Mouse (Mus musculus): ENCODE data around the gene Phf5a.
A peak's percentile ranks its signal among the peaks of the same experiment; 100 is the strongest.
"Not testable (repeated sequence)": the region's sequence is repeated elsewhere in the genome, so short reads cannot be mapped to it uniquely, and the experiment has no call there.

Phf5a gene

DNA sequence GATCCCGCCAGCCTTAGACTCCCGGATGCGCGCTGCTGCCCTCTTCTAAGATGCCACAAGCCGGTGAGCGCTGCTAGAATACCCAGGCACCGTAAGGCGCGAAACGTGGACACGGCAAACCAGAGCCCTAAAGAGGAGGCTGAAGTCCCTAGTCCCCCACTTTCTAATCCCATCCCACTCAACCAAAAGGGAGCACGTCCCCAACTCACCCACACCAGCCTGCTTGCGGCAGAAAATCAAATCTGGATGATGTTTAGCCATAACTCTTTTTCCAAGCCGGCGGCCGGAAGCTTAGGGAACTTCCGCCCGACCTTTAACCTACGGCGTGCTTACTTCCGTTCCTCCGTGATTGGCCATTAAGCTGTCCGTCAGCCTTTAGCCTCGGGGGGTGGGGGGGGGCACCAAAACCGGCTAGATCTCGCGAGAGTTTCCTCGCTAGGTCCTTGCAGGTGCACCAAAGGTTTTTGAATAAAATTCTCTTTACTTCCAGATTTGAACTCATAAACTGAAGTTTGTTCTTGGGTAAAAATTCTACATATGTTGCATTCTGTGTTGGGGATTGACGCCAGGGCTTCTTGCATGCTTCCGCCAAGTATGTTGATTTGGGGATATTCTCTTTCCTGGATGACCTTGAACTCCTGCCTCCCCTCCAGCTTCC lies at the start of gene Phf5a:
Gene Phf5a, minus strand, starts transcription at position 308 of the 658 bp plus-strand sequence.
- DNase-seq: peak; percentile 76 to 81

DNA sequence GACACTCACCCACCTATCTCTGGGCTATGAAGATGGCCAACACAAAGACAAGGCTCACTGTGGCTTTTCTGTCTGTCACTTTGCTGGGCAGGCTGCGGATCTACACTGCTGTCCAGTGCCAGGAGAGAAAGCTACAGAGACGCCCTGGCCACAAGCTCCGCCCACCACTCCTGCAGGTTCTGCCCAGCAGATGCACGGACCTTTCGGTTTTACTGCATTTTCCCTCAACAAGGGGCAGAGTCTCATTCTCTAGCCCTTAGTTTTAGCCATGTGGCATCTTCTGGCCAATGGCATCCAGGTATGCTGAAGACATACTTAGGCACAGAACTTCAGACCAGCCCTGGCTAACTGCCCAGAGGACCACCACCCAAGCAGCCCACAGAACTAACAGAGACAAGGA lies 49.5 kb upstream of the Phf5a start:
- no peak for DNase-seq

DNA sequence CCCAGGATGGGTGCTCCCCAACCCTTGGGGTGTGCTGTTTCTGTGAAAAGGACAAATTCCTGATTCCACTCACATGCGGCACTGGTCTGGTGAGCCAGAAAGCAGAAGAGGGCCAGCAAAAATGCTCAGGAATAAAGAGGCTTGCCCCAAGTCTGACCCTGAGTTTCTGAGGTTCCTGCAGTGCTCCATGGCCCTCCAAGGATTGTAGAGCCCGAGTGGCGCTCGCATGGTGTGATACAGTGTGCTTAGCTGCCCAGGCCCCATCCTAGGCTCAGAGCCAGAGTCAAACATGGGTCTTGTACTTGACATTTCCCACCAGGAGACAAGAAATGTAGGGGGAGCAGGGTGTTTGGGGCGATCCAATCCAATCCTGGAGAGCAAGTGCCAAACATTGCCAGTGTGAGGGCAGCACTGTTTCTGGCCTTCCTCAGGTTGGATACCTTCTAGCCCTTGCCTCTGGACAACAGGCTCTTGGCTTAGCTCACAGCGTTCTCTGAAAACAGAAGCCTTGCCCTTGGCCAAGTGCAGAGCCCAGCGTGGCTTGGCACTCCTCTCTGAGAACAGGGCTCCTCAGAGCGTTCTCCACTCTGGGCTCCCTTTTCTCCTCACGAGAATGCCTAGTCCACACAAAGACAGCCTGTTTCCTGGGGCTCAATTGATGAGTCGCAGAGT lies 49.0 kb upstream of the Phf5a start:
- no peak for DNase-seq

DNA sequence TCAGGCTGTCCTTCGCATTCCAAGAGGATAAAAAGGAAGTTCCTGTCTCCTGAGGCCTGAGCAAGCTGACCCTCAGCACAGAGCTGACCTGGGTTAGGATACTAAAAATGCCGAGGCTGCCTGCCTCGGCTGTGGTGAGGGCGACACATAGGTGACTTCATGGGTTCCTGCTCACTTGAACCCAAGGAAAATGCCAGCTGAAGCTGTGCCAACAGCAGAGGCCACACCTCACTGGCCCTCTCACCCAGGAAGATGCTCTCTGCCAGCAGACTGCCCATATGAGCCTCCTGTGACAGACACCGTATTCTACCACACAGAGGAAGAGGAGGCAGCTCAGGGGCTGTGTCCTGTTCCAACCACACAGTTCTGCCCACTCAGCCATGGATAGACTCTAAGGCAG lies 47.4 kb upstream of the Phf5a start:
- DNase-seq: no peak

DNA sequence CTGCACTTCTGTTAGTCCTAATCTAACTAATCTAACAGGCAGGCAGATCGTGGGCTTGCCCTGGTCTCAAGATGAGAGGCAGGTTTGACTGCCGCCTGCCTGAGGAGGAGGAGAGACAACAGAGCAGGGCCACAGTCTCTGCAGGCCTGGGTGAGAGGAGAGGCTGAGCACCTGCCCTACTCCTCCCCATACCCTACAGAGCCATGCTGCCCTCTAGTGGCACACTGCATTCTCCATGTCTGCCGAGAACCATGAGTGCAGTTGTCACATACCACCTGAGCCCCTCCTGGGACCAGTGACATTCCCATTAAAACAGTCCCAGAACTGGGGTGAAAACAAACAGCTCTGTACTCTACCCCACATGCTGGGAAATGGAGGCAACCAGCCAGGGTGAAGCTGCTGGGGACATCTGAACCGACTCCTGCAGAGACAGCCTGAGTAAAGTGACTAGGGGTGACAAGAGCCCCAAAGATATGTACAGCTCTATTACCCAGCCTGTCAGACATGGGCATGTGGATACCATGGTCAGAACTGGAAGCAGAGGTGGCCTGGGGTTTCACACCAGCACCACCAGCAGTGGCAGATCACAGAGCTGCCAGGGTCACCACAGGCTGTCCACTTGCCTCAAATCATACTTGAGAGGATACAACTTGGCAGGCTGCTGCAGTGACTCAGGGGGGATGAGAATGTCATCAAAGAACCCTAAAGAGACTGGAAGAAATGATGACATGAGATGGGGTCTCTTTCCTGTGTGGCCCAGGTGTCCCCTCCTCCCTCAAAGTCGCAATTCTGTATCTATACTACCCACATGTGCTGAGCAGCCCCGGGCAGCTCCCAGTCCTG lies 46.1 kb upstream of the Phf5a start:
- peak; percentile 75 to 81 for DNase-seq

DNA sequence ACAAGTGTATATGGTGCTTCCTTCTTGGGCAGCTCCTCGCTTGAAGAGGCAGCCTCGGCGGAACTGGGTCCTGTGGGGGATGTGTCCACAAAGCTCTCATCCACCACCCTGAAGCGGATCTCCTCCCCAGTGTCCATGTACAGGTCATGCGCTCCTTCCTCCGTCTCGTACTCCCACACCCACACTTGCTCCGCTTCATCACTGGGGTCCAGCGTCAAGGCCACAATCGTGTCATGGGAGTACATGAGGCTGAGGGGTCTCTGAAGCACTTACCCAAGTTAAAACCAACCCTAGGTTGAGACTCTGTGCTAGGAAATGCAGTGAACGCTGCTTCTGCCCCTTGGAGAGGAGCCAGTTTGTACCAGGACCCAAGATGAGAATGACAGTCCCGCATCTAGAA lies 45.5 kb upstream of the Phf5a start:
- no peak for DNase-seq

DNA sequence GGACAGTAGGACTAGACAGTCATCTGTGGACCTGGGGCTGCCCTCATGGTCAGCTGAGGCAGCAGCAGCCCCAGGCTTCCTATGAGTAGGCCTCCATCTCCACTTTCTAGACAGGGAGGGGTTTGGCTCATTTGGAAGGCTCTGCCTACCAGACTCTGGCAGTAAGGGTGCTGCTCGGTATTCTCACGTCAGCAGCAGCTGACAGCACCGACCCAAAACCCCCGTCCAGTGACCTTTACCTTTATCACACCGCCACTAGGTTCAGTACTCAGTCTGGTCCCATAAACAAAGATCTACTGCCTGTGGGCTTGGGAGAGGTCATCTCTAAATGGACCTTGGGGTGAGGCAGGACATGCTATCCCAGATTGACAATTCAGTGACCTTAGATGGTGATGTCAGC lies 44.0 kb upstream of the Phf5a start:
- no peak for DNase-seq

DNA sequence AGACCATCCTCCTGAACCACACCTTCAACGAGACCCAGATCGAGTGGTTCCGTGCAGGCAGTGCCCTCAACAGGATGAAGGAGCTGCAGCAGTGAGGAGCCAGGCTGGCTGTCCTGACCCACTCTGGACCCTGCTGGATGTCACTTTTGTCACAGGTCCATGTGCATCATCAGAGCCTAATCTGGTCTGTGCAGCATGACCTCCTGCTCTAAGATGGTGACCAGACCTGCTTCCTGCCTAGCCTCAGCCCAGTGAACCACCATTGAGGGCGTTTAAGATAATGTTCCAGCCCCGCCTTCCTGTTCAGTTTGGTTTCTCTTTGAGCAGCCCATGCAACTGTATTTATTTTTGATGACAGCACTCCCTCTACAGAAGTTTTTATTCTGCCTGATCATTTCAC lies 43.0 kb upstream of the Phf5a start:
- DNase-seq: no peak

DNA sequence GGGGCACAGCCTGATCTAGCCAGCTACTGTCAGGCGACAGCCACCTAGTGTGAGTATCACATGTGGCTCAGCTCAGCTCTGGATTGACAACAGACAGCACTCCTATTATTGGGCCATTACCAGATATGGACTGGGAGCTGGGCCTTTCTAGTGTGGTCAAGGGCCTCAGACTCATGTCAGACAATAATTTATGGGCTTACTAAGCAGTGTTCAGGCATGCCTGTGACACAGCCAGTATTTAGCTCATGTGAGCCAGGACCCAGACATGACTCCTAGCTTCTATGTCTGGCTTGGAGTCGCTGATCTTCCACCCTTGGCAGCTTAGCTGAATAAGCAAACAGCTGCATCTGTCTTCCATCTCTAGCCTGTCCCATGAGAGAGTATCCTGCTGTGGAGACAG lies 40.8 kb upstream of the Phf5a start:
- no peak for DNase-seq

DNA sequence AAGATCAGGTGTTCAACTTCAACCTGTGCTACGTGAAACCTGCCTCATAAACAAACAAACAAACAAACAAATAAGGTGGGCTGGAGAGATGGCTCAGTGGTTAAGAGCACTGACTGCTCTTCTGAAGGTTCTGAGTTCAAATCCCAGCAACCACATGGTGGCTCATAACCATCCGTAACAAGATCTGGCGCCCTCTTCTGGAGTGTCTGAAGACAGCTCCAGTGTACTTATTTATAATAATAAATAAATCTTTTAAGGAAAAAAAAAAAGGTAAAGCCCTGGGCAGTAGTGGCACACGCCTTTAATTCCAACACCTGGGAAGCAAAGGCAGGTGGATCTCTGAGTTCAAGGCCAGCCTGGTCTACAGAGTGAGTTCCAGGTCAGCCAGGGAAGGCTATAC lies 37.1 kb upstream of the Phf5a start:
- DNase-seq: not testable (repeated sequence)

DNA sequence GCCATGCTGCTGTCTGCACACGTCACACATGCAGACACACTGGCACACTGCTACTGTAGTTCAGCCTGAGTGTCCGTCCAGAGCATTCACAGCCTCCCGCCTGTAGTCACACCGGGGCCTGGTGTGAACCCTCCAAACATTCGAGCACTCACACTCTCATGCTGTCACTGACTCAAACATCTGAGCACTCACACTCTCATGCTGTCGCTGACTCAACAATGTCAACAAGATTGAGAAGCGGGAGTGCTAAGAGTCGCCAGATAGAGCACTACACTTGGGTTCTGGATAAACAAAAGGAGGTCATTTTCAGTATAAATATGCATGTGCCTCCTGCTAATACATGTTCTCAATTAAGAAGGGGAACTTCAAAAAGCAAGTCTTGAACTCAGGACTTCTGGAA lies 36.2 kb upstream of the Phf5a start:
- DNase-seq: no peak

DNA sequence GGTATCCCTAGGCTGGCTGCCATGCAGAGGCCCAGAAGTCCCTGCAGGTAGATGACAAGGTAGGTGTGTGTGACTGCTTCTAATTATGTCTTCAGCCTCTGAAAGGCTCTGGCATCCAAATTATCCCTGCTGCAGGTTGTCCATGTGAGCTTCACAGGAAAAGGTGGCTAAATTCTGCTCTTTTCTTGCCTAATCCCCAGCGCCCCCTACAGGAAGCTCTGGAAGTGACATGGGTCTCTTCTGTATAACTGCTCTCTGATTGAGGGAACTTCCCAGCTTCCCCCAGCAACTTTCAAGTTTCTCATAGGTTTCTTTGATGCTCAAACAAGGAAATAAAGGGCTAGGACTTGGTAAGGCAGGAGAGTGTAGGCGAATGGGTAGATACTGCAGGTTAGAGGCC lies 33.2 kb upstream of the Phf5a start:
- peak; percentile 63 to 70 for DNase-seq

DNA sequence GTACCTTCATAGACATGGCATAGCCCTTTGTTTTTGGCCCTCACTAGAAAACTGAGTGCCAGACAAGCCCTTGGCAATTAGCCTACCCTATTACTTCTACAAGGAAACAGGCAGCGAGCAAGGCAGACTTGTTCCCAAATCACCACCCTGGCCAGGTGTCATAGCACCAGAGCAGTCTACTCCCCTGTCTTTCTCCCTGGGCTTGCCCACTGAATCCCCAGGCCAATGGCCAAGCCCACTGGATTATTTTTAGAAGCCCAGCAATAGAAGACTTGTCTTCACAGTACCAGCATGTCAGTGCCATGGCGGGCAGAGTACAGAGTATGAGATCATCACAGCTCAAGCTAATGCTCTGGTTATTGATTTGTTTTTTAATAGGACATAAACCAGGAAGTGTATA lies 27.0 kb upstream of the Phf5a start:
- no peak for DNase-seq

DNA sequence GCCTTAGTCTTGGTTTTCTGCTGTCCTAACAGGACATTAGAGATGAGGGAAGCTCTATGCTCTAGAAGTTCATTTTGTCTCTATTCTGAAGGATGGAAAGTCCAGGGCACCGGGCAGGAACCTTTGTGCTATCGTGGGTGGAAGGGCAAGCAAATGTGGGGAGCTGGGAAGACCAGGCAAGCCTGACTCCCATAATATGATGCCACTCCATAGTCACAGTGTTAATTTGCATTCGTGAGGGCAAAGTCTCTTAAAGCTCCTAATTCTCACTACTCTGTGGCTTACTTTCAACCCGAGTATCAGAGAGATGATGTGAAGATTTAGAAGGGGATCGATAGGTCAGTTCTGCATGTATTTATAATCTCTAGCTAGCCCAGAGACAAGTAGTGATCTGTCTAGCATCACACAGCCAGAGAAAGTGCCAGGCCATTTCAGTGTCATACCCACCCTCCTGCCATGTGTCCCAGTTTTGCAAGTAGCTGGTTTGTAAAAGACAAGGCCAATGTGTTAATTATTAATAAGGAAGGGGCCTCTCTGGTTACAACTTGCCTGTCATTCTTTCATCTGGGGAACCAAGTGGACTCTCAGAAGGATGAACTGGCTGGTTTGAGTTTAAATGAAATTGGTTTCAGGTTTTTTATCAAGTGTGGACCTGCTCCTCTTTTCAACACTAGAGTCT lies 26.0 kb upstream of the Phf5a start:
- DNase-seq: no peak

DNA sequence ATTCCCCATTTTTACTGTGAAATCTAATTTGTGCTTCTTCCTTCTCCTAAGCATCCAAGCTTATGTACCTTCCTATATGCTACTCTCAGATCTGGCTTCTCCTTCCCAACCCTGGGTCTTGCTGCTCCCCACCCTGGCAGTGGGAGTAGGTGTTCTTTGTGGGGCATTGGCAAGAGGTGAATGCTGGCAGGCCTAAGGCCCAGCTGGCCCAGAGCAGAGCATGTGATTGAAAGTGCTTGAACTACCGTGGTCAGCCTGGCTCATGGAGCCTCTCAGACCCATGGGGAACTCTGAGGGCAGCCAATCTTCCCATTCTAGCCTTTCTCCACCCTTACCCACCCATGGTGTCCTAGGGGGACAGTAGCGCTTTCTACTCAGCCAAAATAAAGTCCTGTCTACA lies 24.7 kb upstream of the Phf5a start:
- DNase-seq: no peak

DNA sequence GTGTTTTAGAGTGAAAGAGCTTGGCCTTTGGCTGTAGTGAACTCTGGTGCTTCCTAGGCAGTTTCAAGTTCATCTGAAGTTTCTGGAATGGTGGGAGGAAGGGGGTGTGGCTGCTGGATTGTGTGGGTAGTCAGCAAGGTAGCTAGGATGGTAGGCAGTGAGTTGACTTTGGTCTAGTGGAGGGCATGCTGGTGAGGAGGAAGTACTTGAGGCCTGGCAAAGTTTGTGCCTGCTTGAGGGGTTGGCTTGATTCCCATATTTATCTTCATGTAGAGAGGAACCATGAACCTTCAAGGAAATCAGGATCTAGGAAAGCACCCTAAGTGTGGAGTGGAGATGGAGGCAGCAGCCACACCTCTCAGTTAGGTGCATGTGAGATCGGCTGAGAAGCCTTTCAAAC lies 22.3 kb upstream of the Phf5a start:
- DNase-seq: no peak

DNA sequence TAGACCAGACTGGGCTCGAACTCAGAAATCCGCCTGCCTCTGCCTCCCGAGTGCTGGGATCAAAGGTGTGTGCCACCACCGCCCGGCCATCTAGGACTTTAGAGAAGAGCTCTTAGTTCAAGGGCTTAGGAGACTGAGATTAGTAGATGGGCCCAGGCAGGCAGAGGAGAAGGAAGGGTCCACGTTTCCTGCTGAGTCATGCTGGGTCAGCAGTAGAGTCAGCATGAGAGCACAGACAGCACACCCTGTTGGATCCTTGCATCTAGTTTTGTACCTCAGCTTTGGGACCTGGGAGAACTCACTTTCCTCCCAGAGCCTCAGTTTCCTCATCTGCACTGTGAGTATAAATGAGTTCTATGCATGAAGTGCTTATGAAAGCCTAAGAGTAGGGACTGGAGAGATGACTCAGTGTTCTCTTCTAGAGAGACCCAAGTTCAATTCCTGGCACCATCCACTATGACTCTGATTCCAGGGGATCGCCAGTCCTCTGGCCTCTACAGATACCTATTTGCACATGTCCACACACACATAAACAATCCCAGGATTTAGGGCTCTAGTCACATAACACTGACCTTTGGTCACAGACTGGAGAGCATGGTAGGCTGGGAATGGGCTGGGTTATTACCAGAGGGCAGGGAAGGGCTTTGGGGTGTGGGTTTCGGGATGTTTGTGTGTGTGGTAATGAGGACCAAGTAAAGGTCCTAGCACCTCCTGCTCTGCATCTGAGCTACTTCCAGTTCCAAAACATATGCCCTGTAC lies 20.3 kb upstream of the Phf5a start:
- no peak for DNase-seq

DNA sequence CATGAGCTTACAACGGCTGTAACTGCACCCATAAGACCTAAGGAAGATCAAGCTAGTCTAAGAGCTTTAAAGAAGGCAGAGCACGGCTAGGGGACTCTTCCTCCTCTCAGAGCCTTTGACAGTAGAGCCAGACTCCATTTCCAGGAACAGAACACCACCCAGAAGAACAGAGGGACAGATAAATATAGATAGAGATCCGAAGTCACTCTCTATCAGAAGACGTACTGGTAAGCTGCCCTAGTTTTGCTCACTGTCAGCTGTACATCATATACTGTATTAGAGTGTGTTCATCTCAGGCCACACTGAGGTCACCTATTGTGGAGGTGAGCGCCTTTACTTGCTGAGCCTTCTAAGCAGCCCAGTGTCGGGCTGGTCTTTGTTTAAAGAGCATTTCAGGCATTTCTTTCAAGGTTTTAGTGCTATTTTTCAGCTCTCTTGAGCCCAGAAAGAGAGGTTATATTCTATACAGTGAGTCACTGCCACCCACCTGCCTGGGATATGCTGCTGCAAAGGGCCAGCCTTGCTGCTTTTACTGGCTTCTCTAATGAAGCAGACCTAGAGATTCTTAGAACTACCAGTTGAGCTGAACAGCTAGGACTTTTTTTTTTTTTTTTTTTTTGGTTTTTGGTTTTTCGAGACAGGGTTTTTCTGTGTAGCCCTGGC lies 19.6 kb upstream of the Phf5a start:
- no peak for DNase-seq

DNA sequence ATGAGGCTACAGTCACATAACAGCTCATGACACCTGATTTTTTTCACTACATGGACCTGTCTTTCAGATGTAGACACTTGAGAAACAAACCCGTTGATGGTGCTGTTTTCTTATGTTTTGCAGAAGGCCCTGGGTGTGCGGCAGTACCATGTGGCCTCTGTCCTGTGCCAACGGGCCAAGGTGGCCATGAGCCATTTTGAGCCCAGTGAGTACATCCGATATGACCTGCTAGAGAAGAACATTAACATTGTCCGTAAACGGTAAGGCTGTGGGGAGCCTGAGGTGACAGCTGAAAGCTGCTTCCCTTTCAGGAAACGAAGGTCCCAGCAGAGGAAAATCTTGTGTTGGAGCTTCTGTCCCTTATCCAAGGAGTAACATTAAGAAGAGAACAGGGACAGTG lies 17.5 kb upstream of the Phf5a start:
- DNase-seq: no peak

DNA sequence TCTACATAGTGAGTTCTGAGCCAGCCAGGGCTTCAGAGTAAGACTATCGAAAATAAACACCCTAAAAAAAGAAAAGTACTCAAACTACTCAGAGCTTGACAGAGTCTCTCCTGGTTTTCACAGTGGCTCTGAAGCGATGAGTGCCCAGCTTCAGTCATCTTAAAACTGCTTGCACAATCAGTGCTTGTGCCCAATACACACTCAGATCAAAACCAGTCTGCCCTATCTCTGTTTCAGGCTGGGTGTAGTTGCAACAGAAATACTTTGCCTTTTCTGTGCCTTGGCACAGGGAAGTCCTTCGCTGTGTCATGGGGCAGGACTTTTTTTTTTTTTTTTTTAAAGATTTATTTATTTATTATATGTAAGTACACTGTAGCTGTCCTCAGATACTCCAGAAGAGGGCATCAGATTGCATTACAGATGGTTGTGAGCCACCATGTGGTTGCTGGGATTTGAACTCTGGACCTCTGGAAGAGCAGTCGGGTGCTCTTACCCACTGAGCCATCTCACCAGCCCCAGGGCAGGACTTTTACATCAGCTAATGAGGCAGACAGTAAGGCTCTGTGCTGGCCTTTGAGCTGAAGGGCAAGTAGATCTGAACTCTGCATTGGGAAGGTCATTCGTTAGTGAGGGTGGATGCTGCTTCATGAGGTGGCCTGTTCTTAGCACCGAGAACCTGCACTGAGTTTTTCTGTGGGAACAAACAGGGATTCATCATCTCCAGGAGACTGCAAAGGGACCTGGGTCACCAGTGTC lies 15.3 kb upstream of the Phf5a start:
- DNase-seq: no peak

DNA sequence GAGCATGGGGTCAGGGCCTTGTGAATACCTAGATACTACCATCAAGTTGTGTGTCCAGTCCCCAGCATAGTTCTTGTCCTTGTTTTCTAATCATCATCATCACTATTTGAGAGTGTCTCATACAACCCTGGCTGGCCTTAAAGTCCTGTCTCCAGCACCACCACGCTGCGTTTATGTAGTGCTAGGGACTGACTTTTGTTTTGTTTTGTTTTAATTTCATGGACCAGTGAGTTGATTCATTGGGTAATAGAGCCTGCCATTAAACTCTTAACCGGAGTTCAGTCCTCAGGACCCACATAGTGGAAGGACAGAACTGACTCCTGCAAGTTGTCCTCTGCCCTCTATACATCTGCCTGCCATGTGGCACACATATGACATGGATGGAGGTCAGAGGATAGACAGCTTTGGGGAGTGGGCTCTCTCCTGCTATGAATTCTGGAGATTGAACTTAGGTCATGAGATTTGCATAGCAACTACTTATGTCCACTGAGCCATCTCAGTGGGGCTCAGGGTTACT lies 13.8 kb upstream of the Phf5a start:
- DNase-seq: no peak

Data from thymus, postnatal 36 days (tissue).